Mouse (Mus musculus): ENCODE measurements around the gene Capn10.
"Not testable (repeated sequence)": the region's sequence is repeated elsewhere in the genome, so short reads cannot be mapped to it uniquely, and the experiment has no call there.

Capn10 gene

GRCm38 (mm10) chr1:92919775-92920174 is 14.4 kb upstream of the Capn10 start:
- DNase-seq (ENCODE audit: low spot score): no peak

- DNase-seq (ENCODE audit: low spot score): no peak
Observed at GRCm38 (mm10) chr1:92920474-92921200, 13.5 kb upstream of the Capn10 start.

GRCm38 (mm10) chr1:92921496-92921895 is 12.7 kb upstream of the Capn10 start:
- DNase-seq (ENCODE audit: low spot score): no peak

DNA sequence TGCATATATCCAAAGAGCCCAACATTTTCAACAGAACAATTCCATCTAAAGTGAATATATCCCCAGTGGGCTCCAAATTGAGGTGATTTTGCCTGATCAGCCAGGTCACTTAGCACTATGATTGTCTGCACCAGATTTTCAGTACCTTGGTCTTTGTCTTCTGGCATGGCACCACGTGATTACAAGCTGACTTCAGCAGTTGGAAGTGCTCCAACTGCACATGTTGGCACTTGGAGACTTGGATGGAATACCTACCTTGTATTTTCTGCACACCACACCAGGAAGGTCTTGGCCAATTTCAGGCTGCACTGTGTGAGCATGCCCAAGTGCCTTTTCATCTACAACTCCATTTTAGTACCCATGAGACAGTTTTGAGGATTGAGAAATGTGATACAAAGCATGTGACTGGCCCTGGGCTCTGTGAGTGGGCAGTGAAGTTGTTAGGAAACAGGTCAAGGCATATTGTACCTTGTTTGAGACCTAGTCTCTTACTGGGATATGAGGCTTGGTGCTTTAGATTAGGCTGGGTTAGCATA is 3.9 kb upstream of the Capn10 start:
- no peak for DNase-seq (ENCODE audit: low spot score)

- no peak for DNase-seq (ENCODE audit: low spot score)
Observed at GRCm38 (mm10) chr1:92933611-92934010, 565 bp upstream of the Capn10 start.

- DNase-seq (ENCODE audit: low spot score): peak; percentile 60
Observed at GRCm38 (mm10) chr1:92935054-92935962, 1.1 kb downstream of the Capn10 start.

DNA sequence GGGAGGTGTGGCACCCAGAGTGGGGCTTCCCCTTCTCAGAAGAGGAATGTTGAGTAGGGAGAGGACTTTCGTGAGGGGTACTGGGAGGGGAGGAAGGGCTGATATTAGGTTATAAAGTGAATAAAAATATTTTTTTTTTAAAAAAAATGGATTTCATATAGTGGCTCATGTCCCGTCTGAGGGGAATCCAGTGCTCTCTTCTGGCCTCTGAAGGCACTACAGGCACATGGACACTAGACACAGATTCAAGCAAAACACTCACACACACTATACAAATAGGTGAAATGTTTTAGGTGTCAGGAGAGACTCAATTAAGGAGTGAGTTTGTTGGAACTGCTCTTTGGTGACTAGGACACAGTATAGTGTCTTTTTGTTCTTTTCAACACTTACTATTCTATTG is 1.8 kb downstream of the Capn10 start:
- no peak for DNase-seq (ENCODE audit: low spot score)

DNA sequence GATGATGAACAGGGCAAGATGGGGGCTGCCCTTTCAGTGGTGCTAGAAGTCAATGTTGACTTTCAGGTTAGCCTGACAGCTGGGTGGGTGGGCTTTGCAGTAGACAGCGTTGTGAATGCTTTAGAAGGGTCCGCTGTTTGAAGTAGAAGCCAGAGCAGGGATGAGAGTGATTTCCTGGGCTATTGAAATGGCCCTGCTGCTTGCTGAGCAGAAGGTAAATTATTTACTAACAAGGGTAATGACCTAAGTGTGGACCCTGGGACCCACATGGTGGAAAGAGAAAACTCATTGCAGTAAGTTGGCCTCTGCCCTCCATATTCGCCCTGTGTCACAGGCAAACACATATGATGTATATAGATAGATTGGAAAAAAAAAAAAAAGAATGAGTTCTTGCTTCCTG is 2.3 kb downstream of the Capn10 start:
- DNase-seq (ENCODE audit: low spot score): no peak

- DNase-seq (ENCODE audit: low spot score): no peak
Observed at GRCm38 (mm10) chr1:92937797-92938196, 3.6 kb downstream of the Capn10 start.

DNA sequence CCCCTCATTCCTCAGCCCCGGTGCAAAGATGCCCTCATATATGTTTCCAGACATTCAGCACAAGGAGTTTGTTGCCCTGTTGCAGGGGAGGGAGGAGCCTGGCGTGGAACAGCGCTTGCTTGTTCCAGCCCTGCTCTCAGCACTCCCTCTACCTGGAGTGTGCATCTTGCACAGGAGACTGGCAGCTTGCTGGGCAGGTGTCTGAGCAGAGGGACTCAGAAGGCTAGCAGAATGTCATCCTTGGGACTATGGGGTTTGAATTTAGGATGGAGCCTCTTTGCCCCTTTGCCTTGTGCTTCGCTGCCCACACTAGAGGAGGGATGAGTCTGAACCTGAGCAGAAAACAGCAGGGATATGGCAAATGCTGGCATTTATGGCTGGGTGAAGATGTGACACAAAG is 5.6 kb downstream of the Capn10 start:
- no peak for DNase-seq (ENCODE audit: low spot score)

GRCm38 (mm10) chr1:92943219-92943989 is 9.2 kb downstream of the Capn10 start:
- no peak for DNase-seq (ENCODE audit: low spot score)

GRCm38 (mm10) chr1:92947966-92948365 is 13.8 kb downstream of the Capn10 start:
- no peak for DNase-seq (ENCODE audit: low spot score)

- DNase-seq (ENCODE audit: low spot score): peak; percentile 28
Observed at GRCm38 (mm10) chr1:92949426-92949825, 15.2 kb downstream of the Capn10 start.

- DNase-seq (ENCODE audit: low spot score): no peak
Observed at GRCm38 (mm10) chr1:92950607-92951006, 16.4 kb downstream of the Capn10 start, which contains the start of gene Gpr35. Gene Gpr35, plus strand, starts transcription at chr1:92950865.

DNA sequence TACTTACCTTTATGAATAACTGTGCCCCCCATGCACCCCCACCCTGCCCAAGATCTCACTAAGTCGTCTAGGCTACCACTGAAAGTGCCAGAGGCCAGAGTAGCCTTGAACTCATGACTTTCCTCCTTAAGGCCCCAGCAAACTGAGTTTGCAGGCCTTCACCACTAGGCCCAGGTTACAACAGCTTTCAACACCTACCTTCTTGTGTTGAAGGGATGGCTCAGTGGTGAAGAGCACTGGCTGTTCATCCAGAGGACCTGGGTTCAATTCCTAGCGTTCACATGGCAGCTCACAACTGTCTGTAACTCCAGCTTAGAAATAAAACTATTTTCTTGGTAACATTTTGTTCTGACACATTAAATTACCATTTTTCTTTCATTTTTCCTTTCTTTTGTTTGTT is 19.5 kb downstream of the Capn10 start:
- DNase-seq (ENCODE audit: low spot score): no peak

DNA sequence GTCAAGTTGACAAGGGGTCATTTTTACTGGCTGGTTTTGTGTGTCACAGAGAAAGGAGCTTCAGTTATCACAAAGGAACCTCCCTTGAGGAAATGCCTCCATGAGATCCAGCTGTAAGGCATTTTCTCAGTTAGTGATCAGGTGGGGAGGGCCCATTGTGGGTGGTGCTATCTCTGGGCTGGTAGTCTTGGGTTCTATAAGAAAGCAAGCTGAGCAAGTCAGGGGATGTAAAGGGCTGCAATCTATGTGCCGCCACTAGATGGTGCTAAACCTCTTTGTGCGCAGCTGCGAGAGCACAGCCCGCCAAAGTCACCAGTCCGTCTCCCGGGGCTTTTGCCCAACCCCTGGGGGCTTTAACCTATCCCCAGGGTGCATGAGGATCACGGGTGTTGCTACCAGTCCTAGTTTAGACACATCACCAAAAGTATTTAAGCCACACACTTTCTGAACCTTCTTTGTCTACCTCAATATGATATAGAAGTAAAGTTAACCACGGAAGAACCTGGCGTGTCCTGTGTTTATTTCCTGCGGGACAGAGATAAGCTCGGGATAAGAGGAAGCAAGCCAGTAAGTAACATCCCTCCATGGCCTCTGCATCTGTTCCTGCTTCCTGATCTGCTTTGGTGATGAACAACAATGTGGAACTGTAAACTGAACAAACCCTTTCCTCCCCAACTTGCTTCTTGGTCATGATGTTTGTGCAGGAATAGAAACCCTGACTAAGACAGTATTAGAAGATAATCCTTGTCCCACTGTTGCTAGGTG is 22.6 kb downstream of the Capn10 start:
- DNase-seq (ENCODE audit: low spot score): not testable (repeated sequence)

DNA sequence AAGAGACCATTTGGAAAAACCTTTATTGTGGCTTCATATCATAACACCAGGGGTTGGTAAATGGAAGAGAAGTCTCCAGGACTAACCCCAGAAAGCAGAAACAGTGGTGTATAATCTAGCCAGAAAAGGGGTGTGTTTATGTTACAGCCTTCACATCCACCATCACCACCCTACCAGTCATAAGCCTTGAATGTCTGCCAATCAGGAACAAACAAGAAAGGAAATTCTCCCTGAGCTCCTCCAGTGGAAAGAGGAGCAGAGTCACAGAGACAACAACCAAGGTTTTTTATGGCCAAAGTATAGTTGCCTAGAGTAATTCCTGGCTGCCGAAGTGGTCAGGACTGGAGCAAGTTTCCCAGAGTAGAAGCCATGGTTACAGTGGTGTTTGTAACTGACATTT is 24.8 kb downstream of the Capn10 start:
- no peak for DNase-seq (ENCODE audit: low spot score)

DNA sequence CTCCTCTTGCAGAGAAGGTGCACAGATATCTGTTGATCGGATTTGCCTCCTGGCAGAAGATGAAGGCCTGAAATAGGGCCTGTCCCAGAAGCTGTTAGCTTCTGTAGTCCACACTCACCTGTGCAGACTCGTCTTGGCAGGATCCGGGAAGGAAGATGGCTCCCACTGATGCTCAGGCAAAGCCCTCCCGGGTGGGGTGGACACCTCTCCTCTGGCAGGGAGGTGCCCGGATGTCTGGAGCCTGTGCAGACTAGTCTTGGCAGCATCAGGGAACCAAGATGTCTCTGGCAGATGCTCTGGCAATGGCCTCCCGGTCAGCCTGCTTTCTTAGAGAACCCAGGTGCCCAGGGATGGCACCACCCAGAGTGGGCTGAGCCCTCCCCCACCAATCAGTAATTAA is 36.6 kb downstream of the Capn10 start:
- DNase-seq (ENCODE audit: low spot score): not testable (repeated sequence)

DNA sequence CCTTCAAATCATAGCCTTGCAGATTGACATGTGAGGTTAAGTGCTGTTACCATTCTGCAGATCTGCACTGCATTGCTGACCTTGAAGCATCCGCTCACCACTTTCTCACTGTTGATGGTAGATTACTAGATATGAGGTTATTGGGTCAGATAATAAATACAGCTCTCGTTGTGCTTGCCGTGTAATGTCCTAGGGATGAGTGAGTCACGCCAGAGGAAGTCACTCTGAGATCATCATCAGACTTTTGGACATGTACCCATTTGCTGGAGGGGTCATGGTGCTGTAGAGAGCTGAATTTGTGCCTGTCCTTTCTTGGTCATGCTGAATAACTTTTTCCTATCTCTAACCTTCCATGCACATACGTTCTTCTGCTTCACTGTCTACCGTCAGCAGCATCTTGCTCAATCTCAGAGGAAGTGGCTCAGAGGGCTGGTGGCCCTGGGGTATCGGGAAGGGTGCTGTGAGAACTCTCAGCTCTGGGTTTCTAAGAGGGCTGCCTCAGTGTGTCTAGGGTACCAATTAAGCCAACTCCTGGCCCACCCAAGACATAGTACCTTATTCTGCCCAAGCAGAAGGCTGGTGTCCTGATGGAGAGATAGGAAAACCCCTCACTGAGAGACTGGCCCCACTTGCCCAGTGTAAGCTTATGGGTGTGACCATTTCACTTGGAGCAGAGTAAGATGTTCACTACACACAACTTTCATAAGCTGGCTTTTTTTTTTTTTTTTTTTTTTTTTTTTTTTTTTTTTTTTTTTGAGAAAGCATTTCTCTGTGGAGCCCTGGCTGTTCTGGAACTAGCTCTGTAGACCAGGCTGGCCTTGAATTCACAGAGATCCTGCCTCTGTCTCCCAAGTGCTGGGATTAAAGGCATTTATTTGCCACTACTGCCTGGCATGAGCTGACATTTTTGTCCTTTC is 38.0 kb downstream of the Capn10 start:
- DNase-seq (ENCODE audit: low spot score): no peak

DNA sequence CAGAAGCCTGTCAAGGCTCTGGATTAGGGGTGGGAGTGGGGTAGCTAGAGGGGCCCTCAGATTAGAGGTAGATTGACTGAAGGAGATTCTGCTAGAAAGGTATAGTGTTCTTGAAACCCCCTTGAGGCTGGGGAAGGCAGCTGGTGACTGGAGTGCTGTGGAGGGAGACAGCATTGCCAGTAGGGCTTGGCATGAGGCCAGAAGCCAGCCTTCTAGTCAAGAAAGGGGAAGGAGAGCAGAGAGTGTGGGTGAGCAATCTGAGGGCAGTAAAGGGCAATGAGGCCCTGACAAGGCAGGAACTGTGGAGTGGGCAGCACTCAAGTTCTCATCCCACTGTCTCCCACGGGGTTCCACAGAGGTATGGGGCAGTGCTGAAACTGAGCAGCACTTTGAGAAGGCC is 38.7 kb downstream of the Capn10 start:
- DNase-seq (ENCODE audit: low spot score): no peak

Data from c-Kit-positive CD71-positive TER-119-positive erythroid progenitor cells, embryonic 14.5 days (primary cell).